Mouse (Mus musculus) midbrain, embryonic 14.5 days (tissue): ENCODE results near the gene Gm49510. TPM values are rescaled to one million over a fixed set of nuclear protein-coding genes. Genes with fewer than 3 reads are reported as not detected.

ENCODE experiments used
- ATAC-seq: fragments of 200-750 bp; cut with Nextera tagmentation; 2 replicates; pipeline ENCODE4 v1.8.0; 2017; ENCODE audit warnings: moderate number of reproducible peaks, moderate library complexity; ENCODE audit not compliant: low FRiP score, low TSS enrichment
- DNase-seq: peaks from one replicate; pipeline ENCODE4 v3.0.0-alpha.2; 2015
- H3K27ac ChIP-seq: fragments of 300-500 bp; sonication (generic); replicated peaks from 2 replicates; pipeline ENCODE4 v1.5.1; 2014; ENCODE audit warnings: mild to moderate bottlenecking, low read depth, low read length, moderate library complexity
- H3K27me3 ChIP-seq: fragments of 300-500 bp; sonication (generic); 2 replicates; pipeline ENCODE4 v1.6.1; 2014; ENCODE audit warnings: low read length, control low read depth, mixed read lengths; ENCODE audit not compliant: control insufficient read depth, insufficient read depth
- H3K36me3 ChIP-seq: fragments of 300-500 bp; sonication (generic); 2 replicates; pipeline ENCODE4 v1.6.1; 2014; ENCODE audit warnings: low read length, control low read depth; ENCODE audit not compliant: control insufficient read depth, insufficient read depth
- H3K4me1 ChIP-seq: fragments of 300-500 bp; sonication (generic); 2 replicates; pipeline ENCODE4 v1.6.1; 2014; ENCODE audit warnings: mild to moderate bottlenecking, antibody characterized with exemption, low read length, control low read depth; ENCODE audit not compliant: control insufficient read depth, insufficient read depth
- H3K4me2 ChIP-seq: fragments of 300-500 bp; sonication (generic); 2 replicates; pipeline ENCODE4 v1.6.1; 2014; ENCODE audit warnings: mild to moderate bottlenecking, low read length, moderate library complexity
- H3K4me3 ChIP-seq: fragments of 300-500 bp; sonication (generic); replicated peaks from 2 replicates; pipeline ENCODE4 v1.5.1; 2014; ENCODE audit warnings: low read depth, low read length
- H3K9ac ChIP-seq: fragments of 300-500 bp; sonication (generic); replicated peaks from 2 replicates; pipeline ENCODE4 v1.6.1; 2014; ENCODE audit warnings: mild to moderate bottlenecking, low read length, moderate library complexity
- H3K9me3 ChIP-seq: fragments of 300-500 bp; sonication (generic); 2 replicates; pipeline ENCODE4 v1.6.1; 2016; ENCODE audit warnings: low read length, control low read depth, mixed read lengths; ENCODE audit not compliant: control insufficient read depth
- WGBS: fragments of 180-500 bp; shearing (Covaris S2); extraction: QIAGEN DNeasy Blood & Tissue Kit; methylation state at CpG from one replicate; pipeline ENCODE4 v1.1.7; 2014; 5-methylcytosine and 5-hydroxymethylcytosine counted together
- polyA plus RNA-seq: library from polyadenylated mRNA; unstranded; fragments of >200 nt; fragmentation: Nextera tagmentation; extraction: Ambion mirVana; gene quantifications from 2 replicates; pipeline ENCODE4 v1.2.1, GENCODE M21; 2014

The Gm49510 gene
- polyA plus RNA-seq, 1 experiment from 2014 or later = not detected

GRCm38 (mm10) chr15:78901422-78901789 is 1.9 kb downstream of the Gm49510 start:
- H3K9ac ChIP-seq = no peak overlapping the region
- no peak for DNase-seq
- no peaks in the 10 kb centered on the region for H3K36me3 ChIP-seq
- WGBS = 38% methylated on average over 8 of the region's 8 CpGs
- no peak overlapping the region for H3K4me3 ChIP-seq
- H3K4me1 ChIP-seq = peaks cover 8% of the 10 kb centered on the region; the same call in 1 of the 2 replicates
- ATAC-seq = no peak
- H3K27ac ChIP-seq = no peak overlapping the region
- no peak overlapping the region for H3K4me2 ChIP-seq
- no peaks in the 10 kb centered on the region for H3K9me3 ChIP-seq
- H3K27me3 ChIP-seq = peaks cover 11% of the 10 kb centered on the region; the same call in 1 of the 2 replicates

- Histone ChIP-seq H3K4me1 (peaks cover 8% of the 10 kb centered on the region; the same call in 1 of the 2 replicates), H3K4me2 (no peak overlapping the region), H3K36me3 (no peaks in the 10 kb centered on the region), H3K27ac (no peak overlapping the region), H3K9me3 (no peaks in the 10 kb centered on the region), H3K9ac (no peak overlapping the region), H3K27me3 (peaks cover 11% of the 10 kb centered on the region; the same call in 1 of the 2 replicates), H3K4me3 (no peak overlapping the region)
- WGBS = 11% methylated on average over 2 of the region's 2 CpGs
- peak; percentile 37; the same call in 1 of the 2 replicates for ATAC-seq
- peak; percentile 89 for DNase-seq
These were observed 3.8 kb downstream of the Gm49510 start for GRCm38 (mm10) chr15:78903243-78903642.

GRCm38 (mm10) chr15:78908399-78908798 is 8.9 kb downstream of the Gm49510 start:
- Histone ChIP-seq H3K27me3 (no peaks in the 10 kb centered on the region), H3K4me3 (no peak overlapping the region), H3K4me2 (no peak overlapping the region), H3K9ac (no peak overlapping the region), H3K9me3 (no peaks in the 10 kb centered on the region), H3K27ac (no peak overlapping the region), H3K36me3 (no peaks in the 10 kb centered on the region), H3K4me1 (peaks cover 5% of the 10 kb centered on the region; the same call in 1 of the 2 replicates)
- ATAC-seq = no peak
- DNase-seq = no peak
- WGBS = 87% methylated on average over 7 of the region's 7 CpGs

GRCm38 (mm10) chr15:78908982-78909381 is 9.5 kb downstream of the Gm49510 start:
- Histone ChIP-seq H3K36me3 (no peaks in the 10 kb centered on the region), H3K9ac (no peak overlapping the region), H3K4me2 (no peak overlapping the region), H3K27me3 (no peaks in the 10 kb centered on the region), H3K4me1 (peaks cover 5% of the 10 kb centered on the region; the same call in 1 of the 2 replicates), H3K9me3 (no peaks in the 10 kb centered on the region), H3K27ac (no peak overlapping the region), H3K4me3 (no peak overlapping the region)
- ATAC-seq (no peak), DNase-seq (no peak)
- WGBS = 91% methylated on average over 8 of the region's 8 CpGs

GRCm38 (mm10) chr15:78912040-78912439 is 12.6 kb downstream of the Gm49510 start:
- no peak overlapping the region for H3K4me3 ChIP-seq
- no peaks in the 10 kb centered on the region for H3K27me3 ChIP-seq
- 32% methylated on average over 9 of the region's 9 CpGs for WGBS
- no peak overlapping the region for H3K9ac ChIP-seq
- H3K4me2 ChIP-seq = no peak overlapping the region
- H3K27ac ChIP-seq = no peak overlapping the region
- no peaks in the 10 kb centered on the region for H3K9me3 ChIP-seq
- ATAC-seq (no peak), DNase-seq (peak; percentile 73)
- no peaks in the 10 kb centered on the region for H3K36me3 ChIP-seq
- peaks cover 26% of the 10 kb centered on the region for H3K4me1 ChIP-seq

GRCm38 (mm10) chr15:78913632-78914090 is 14.2 kb downstream of the Gm49510 start, which contains the start of gene Pdxp:
Gene Pdxp, plus strand, starts transcription at chr15:78913919.
- peak; percentile 99 for DNase-seq
- Histone ChIP-seq H3K9ac (peak within 1 kb of the TSS; percentile 84), H3K4me2 (peak within 1 kb of the TSS; percentile 87), H3K4me3 (peak within 1 kb of the TSS; percentile 77), H3K4me1 (peaks cover 26% of the 10 kb centered on the region), H3K27me3 (no peaks in the 10 kb centered on the region), H3K9me3 (no peaks in the 10 kb centered on the region), H3K27ac (peak within 1 kb of the TSS; percentile 96), H3K36me3 (peaks cover 8% of the 10 kb centered on the region; the same call in 1 of the 2 replicates)
- peak; percentile 92 for ATAC-seq
- WGBS = under 1% methylated on average over 51 of the region's 51 CpGs

- peaks cover 14% of the 10 kb centered on the region for H3K36me3 ChIP-seq
- peak overlapping the region; percentile 84 for H3K9ac ChIP-seq
- no peaks in the 10 kb centered on the region for H3K9me3 ChIP-seq
- peak overlapping the region; percentile 77 for H3K4me3 ChIP-seq
- ATAC-seq (peak; percentile 74), DNase-seq (peak; percentile 87)
- peaks cover 26% of the 10 kb centered on the region for H3K4me1 ChIP-seq
- no peaks in the 10 kb centered on the region for H3K27me3 ChIP-seq
- peak overlapping the region; percentile 96 for H3K27ac ChIP-seq
- H3K4me2 ChIP-seq = peak overlapping the region; percentile 87
- WGBS = under 1% methylated on average over 85 of the region's 87 CpGs
These were observed 14.8 kb downstream of the Gm49510 start for GRCm38 (mm10) chr15:78914091-78914822.

- Histone ChIP-seq H3K27me3 (no peaks in the 10 kb centered on the region), H3K4me1 (peaks cover 26% of the 10 kb centered on the region), H3K36me3 (peaks cover 21% of the 10 kb centered on the region), H3K4me2 (peak overlapping the region; percentile 87), H3K27ac (peak overlapping the region; percentile 96), H3K9me3 (no peaks in the 10 kb centered on the region), H3K4me3 (peak overlapping the region; percentile 77), H3K9ac (peak overlapping the region; percentile 84)
- no peak for DNase-seq
- ATAC-seq = no peak
- WGBS = 49% methylated on average over 8 of the region's 8 CpGs
These were observed 15.6 kb downstream of the Gm49510 start for GRCm38 (mm10) chr15:78914823-78915659.
